Mouse (Mus musculus): ENCODE measurements around the gene Cyp19a1.

DNA sequence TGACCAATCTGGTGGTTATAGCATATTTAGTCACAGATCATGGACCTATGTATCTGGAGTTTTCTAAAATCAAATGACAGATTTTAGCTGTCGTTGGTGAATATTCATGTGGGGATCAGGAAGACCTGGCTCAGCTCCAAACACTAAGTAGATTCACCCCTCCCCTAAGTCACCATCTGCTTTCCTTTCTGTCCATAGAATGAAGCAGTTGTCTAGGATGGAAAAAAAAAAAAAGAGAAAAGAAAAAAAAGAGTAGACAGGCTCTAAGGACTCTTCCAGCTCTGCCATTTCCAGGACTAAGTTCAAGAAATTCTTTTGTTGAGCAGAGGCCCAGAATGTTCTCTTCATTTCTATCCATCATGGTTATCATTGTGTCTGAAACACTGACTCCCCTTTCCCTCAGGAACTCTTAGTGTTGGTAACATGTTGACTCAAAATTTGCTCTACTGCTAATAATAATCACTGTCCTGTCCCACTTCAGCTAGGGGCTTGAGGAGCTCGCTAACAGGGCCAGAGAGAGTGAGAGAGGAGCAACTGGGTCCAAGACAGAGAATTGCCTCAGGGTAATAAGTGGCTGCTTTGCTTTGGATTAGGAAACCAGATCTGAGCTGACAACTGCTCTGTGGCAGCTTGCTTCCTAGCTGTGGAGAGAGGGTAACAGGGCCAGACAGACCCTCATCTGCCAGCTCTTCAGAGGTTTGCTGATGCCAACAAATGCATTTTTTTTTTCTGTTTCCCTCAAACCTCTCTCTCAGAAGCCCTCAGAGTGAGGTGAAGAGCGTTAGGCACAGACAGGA, 22.8 kb downstream of the Cyp19a1 start:
- TF ChIP-seq CTCF (IDR thresholded peaks at IDR 0.05) (no peak), POLR2A (IDR thresholded peaks at IDR 0.05; ENCODE audit: insufficient read depth, low read depth, low read length) (no peak), EP300 (IDR thresholded peaks at IDR 0.05; ENCODE audit: insufficient read depth, low read depth, low read length) (no peak)
